Mouse (Mus musculus) embryonic facial prominence, embryonic 13.5 days (tissue): ENCODE data around the gene Thbs1. TPM values are rescaled to one million over a fixed set of nuclear protein-coding genes. Genes with fewer than 3 reads are reported as not detected.

ENCODE experiments used
- ATAC-seq: fragments of 200-750 bp; cut with Nextera tagmentation; 2 replicates; pipeline ENCODE4 v1.8.0; 2017; ENCODE audit warnings: low read depth; ENCODE audit not compliant: insufficient number of reproducible peaks, insufficient read depth, low FRiP score, low TSS enrichment
- H3K27ac ChIP-seq: fragments of 300-500 bp; sonication (generic); 2 replicates; pipeline ENCODE4 v1.5.1; 2015; ENCODE audit warnings: moderate library complexity, mild to moderate bottlenecking, inconsistent platforms
- H3K27me3 ChIP-seq: fragments of 300-500 bp; sonication (generic); 2 replicates; pipeline ENCODE4 v1.6.1; 2015; ENCODE audit warnings: mild to moderate bottlenecking, inconsistent platforms
- H3K36me3 ChIP-seq: fragments of 300-500 bp; sonication (generic); 2 replicates; pipeline ENCODE4 v1.6.1; 2015; ENCODE audit warnings: mild to moderate bottlenecking, inconsistent platforms
- H3K4me1 ChIP-seq: fragments of 300-500 bp; sonication (generic); 2 replicates; pipeline ENCODE4 v1.6.1; 2015; ENCODE audit warnings: inconsistent platforms
- H3K4me2 ChIP-seq: fragments of 300-500 bp; sonication (generic); 2 replicates; pipeline ENCODE4 v1.6.1; 2015; ENCODE audit warnings: moderate library complexity, mild to moderate bottlenecking, inconsistent platforms
- H3K4me3 ChIP-seq: fragments of 300-500 bp; sonication (generic); 2 replicates; pipeline ENCODE4 v1.5.1; 2015; ENCODE audit warnings: mild to moderate bottlenecking, inconsistent platforms
- H3K9ac ChIP-seq: fragments of 300-500 bp; sonication (generic); 2 replicates; pipeline ENCODE4 v1.6.1; 2015; ENCODE audit warnings: mild to moderate bottlenecking, inconsistent platforms
- H3K9me3 ChIP-seq: fragments of 300-500 bp; sonication (generic); 2 replicates; pipeline ENCODE4 v1.6.1; 2016; ENCODE audit warnings: inconsistent platforms
- WGBS: fragments of 180-500 bp; shearing (Covaris S2); methylation state at CpG from one replicate; pipeline ENCODE4 v1.1.7; 2015; ENCODE audit warnings: mixed read lengths; 5-methylcytosine and 5-hydroxymethylcytosine counted together
- polyA plus RNA-seq: library from polyadenylated mRNA; unstranded; fragments of >200 nt; fragmentation: Nextera tagmentation; extraction: Ambion mirVana; gene quantifications from 2 replicates; pipeline ENCODE4 v1.2.1, GENCODE M21; 2015

Thbs1 gene
- polyA plus RNA-seq, 1 experiment from 2014 or later, result 71.1 TPM

- Histone ChIP-seq H3K4me1 (peaks cover 51% of the 10 kb centered on the region), H3K27me3 (no peaks in the 10 kb centered on the region), H3K4me3 (no peak overlapping the region), H3K9me3 (no peaks in the 10 kb centered on the region), H3K27ac (peak overlapping the region; percentile 80; the same call in 1 of the 2 replicates), H3K36me3 (no peaks in the 10 kb centered on the region), H3K4me2 (no peak overlapping the region), H3K9ac (no peak overlapping the region)
- ATAC-seq, result no peak
- 60% methylated on average over 3 of the region's 3 CpGs for WGBS
Observed at GRCm38 (mm10) chr2:118158095-118158494, 46.4 kb downstream of the Thbs1 start.

- H3K27ac ChIP-seq, result peak overlapping the region; percentile 80
- H3K4me1 ChIP-seq, result peaks cover 59% of the 10 kb centered on the region
- H3K4me2 ChIP-seq, result peak overlapping the region; percentile 37; the same call in 1 of the 2 replicates
Observed at GRCm38 (mm10) chr2:118159126-118159525, 47.5 kb downstream of the Thbs1 start.

GRCm38 (mm10) chr2:118160547-118160946 lies 48.9 kb downstream of the Thbs1 start:
- Histone ChIP-seq H3K27me3 (no peaks in the 10 kb centered on the region), H3K4me2 (no peak overlapping the region), H3K9ac (no peak overlapping the region), H3K4me3 (no peak overlapping the region), H3K9me3 (no peaks in the 10 kb centered on the region), H3K4me1 (peaks cover 68% of the 10 kb centered on the region), H3K36me3 (no peaks in the 10 kb centered on the region), H3K27ac (peak overlapping the region; percentile 80)
- WGBS, result 17% methylated on average over 6 of the region's 6 CpGs
- 0 out of 2 replicates have a peak, but pooled peaks have one; percentile 32 for ATAC-seq

More at GRCm38 (mm10) chr2:118159126-118159525, 47.5 kb downstream of the Thbs1 start:
- Histone ChIP-seq H3K36me3 (no peaks in the 10 kb centered on the region), H3K9ac (no peak overlapping the region), H3K4me3 (no peak overlapping the region), H3K9me3 (no peaks in the 10 kb centered on the region), H3K27me3 (no peaks in the 10 kb centered on the region)
- WGBS, result 14% methylated on average over 6 of the region's 6 CpGs
- no peak for ATAC-seq

GRCm38 (mm10) chr2:118160991-118161390 lies 49.3 kb downstream of the Thbs1 start:
- H3K27me3 ChIP-seq, result no peaks in the 10 kb centered on the region
- peaks cover 68% of the 10 kb centered on the region for H3K4me1 ChIP-seq
- H3K27ac ChIP-seq, result peak overlapping the region; percentile 80
- H3K4me3 ChIP-seq, result no peak overlapping the region
- 52% methylated on average over 2 of the region's 2 CpGs for WGBS
- H3K9ac ChIP-seq, result no peak overlapping the region
- no peaks in the 10 kb centered on the region for H3K9me3 ChIP-seq
- no peaks in the 10 kb centered on the region for H3K36me3 ChIP-seq
- H3K4me2 ChIP-seq, result no peak overlapping the region
- ATAC-seq, result no peak

- Histone ChIP-seq H3K9ac (no peak overlapping the region), H3K4me2 (no peak overlapping the region)
Observed at GRCm38 (mm10) chr2:118162486-118162885, 50.8 kb downstream of the Thbs1 start.

GRCm38 (mm10) chr2:118164137-118164536 lies 52.5 kb downstream of the Thbs1 start:
- no peak overlapping the region for H3K4me3 ChIP-seq
- 26% methylated on average over 6 of the region's 6 CpGs for WGBS
- H3K36me3 ChIP-seq, result no peaks in the 10 kb centered on the region
- H3K9me3 ChIP-seq, result no peaks in the 10 kb centered on the region
- no peaks in the 10 kb centered on the region for H3K27me3 ChIP-seq
- H3K4me2 ChIP-seq, result no peak overlapping the region
- no peak overlapping the region for H3K27ac ChIP-seq
- H3K9ac ChIP-seq, result no peak overlapping the region
- peaks cover 66% of the 10 kb centered on the region for H3K4me1 ChIP-seq
- ATAC-seq, result no peak

More at GRCm38 (mm10) chr2:118162486-118162885, 50.8 kb downstream of the Thbs1 start:
- Histone ChIP-seq H3K36me3 (no peaks in the 10 kb centered on the region), H3K27ac (peak overlapping the region; percentile 49), H3K9me3 (no peaks in the 10 kb centered on the region), H3K27me3 (no peaks in the 10 kb centered on the region), H3K4me3 (no peak overlapping the region), H3K4me1 (peaks cover 63% of the 10 kb centered on the region)
- ATAC-seq, result no peak
- 48% methylated on average over 5 of the region's 5 CpGs for WGBS

GRCm38 (mm10) chr2:118165691-118166090 lies 54.0 kb downstream of the Thbs1 start:
- no peak overlapping the region for H3K9ac ChIP-seq
- peaks cover 50% of the 10 kb centered on the region for H3K4me1 ChIP-seq
- H3K27me3 ChIP-seq, result no peaks in the 10 kb centered on the region
- H3K9me3 ChIP-seq, result no peaks in the 10 kb centered on the region
- no peak overlapping the region for H3K27ac ChIP-seq
- H3K4me3 ChIP-seq, result no peak overlapping the region
- no peak for ATAC-seq
- H3K36me3 ChIP-seq, result no peaks in the 10 kb centered on the region
- WGBS, result 85% methylated on average over 2 of the region's 2 CpGs
- no peak overlapping the region for H3K4me2 ChIP-seq

GRCm38 (mm10) chr2:118167731-118168130 lies 56.1 kb downstream of the Thbs1 start:
- Histone ChIP-seq H3K36me3 (no peaks in the 10 kb centered on the region), H3K4me2 (no peak overlapping the region), H3K4me3 (no peak overlapping the region), H3K27ac (no peak overlapping the region), H3K27me3 (no peaks in the 10 kb centered on the region), H3K9me3 (no peaks in the 10 kb centered on the region), H3K4me1 (peaks cover 37% of the 10 kb centered on the region), H3K9ac (no peak overlapping the region)
- no peak for ATAC-seq
- 80% methylated on average over 4 of the region's 4 CpGs for WGBS

- H3K27ac ChIP-seq, result 0 out of 2 replicates have a peak overlapping the region, but pooled peaks have one; percentile 39
- no peaks in the 10 kb centered on the region for H3K36me3 ChIP-seq
- no peaks in the 10 kb centered on the region for H3K27me3 ChIP-seq
- no peaks in the 10 kb centered on the region for H3K9me3 ChIP-seq
- H3K4me1 ChIP-seq, result peaks cover 32% of the 10 kb centered on the region
- H3K4me3 ChIP-seq, result no peak overlapping the region
- WGBS, result 8% methylated on average over 1 of the region's 1 CpGs
- ATAC-seq, result no peak
- no peak overlapping the region for H3K9ac ChIP-seq
- H3K4me2 ChIP-seq, result no peak overlapping the region
Observed at GRCm38 (mm10) chr2:118168225-118168624, 56.5 kb downstream of the Thbs1 start.

GRCm38 (mm10) chr2:118174558-118175383 lies 63.1 kb downstream of the Thbs1 start:
- no peak for ATAC-seq
- H3K4me2 ChIP-seq, result no peak overlapping the region
- H3K9me3 ChIP-seq, result no peaks in the 10 kb centered on the region
- H3K27me3 ChIP-seq, result no peaks in the 10 kb centered on the region
- no peak overlapping the region for H3K27ac ChIP-seq
- no peaks in the 10 kb centered on the region for H3K36me3 ChIP-seq
- H3K4me3 ChIP-seq, result no peak overlapping the region
- 67% methylated on average over 10 of the region's 10 CpGs for WGBS
- H3K4me1 ChIP-seq, result peaks cover 6% of the 10 kb centered on the region; the same call in 1 of the 2 replicates
- H3K9ac ChIP-seq, result no peak overlapping the region
